Mouse (Mus musculus): ENCODE data around the gene Zfp944. TPM values are rescaled to one million over a fixed set of nuclear protein-coding genes. Genes with fewer than 3 reads are reported as not detected.

The Zfp944 gene
- polyA plus RNA-seq (2014; fragmentation: Illumina TruSeq; extraction: RNeasy Lipid Tissue Mini Kit (QIAGEN cat#74804); ENCODE audit: low read depth, low replicate concordance) = 7.6 TPM

DNA sequence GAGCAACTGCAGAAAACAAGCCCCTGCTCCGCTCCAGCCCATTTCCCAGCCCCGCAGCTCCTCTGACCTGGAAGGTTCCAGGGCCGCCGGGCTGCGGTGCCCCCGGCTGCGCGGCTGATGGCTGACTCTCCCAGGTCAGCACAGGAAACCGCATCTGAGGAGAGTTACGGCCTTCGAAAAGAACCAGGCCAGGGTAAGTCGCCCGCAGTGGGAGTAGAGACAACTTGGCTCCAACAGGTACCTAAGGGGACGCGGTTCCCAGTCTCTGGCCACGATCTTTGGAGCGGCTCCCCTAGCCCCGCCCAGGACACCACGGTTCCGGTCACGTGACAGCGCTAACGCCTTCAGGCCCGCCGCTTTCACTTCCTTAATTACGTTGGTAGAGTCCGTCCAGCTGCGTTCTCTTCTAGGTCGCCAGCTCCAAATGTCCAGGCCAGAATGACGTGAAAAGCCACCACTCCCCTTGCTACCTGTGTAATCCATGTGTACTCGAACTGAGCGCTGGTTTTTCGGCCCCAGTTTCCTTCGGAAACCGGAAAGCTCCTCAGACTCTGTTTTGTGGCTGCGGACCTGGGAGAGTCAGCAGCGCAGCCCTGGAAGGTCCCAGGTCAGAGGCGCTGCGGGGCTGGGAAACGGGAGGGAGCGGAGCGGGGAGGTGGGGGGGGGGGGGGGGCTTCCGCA, at the start of gene Zfp944, which contains the start of gene Zfp758:
Gene Zfp944 (minus strand): TSS at position 300 of the 681 bp plus-strand sequence.
Gene Zfp758 (plus strand): TSS at position 353 of the 681 bp plus-strand sequence.

DNA sequence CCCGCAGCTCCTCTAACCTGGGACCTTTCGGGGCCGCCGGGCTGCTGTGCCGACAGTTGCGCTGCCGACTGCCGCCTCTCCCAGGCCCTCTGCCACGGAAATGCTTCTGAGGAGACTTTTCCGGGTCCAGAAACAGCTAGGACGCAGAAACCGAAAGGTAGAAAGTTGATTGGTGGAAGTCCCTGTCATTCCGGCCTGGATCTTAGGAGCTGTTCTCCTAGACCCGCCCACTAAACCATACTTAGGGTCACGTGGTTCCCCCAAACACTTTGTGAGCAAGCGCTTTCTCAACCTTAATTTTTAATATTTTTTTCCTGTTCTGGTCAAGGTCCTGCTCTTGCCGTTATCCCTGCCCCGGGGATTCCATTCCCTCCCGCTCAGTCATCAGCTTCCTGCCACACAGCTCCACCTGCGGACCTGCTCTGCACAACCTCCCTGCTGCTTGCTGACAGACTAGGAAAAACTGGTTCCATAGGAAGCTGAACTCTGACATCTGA, 46.4 kb downstream of the Zfp944 start, which contains the start of gene CT030661.1:
Gene CT030661.1 (minus strand): TSS at position 108 of the 497 bp plus-strand sequence.

Other genes starting within 250 kb of the Zfp944 start
- 0.55 TPM for gene Zfp947, start 195.2 kb downstream of the Zfp944 start, polyA plus RNA-seq (2014; fragmentation: Illumina TruSeq; extraction: RNeasy Lipid Tissue Mini Kit (QIAGEN cat#74804); ENCODE audit: low read depth, low replicate concordance)
- 2.5 TPM for gene Zfp994, start 135.8 kb downstream of the Zfp944 start, polyA plus RNA-seq (2014; fragmentation: Illumina TruSeq; extraction: RNeasy Lipid Tissue Mini Kit (QIAGEN cat#74804); ENCODE audit: low read depth, low replicate concordance)
- 8.4 TPM for gene CT030661.1, start 46.6 kb downstream of the Zfp944 start, polyA plus RNA-seq (2014; fragmentation: Illumina TruSeq; extraction: RNeasy Lipid Tissue Mini Kit (QIAGEN cat#74804); ENCODE audit: low read depth, low replicate concordance)
- 9.5 TPM for gene Zfp758, start 53 bp upstream of the Zfp944 start, polyA plus RNA-seq (2014; fragmentation: Illumina TruSeq; extraction: RNeasy Lipid Tissue Mini Kit (QIAGEN cat#74804); ENCODE audit: low read depth, low replicate concordance)
- 5.1 TPM for gene Zfp946, start 62.8 kb upstream of the Zfp944 start, polyA plus RNA-seq (2014; fragmentation: Illumina TruSeq; extraction: RNeasy Lipid Tissue Mini Kit (QIAGEN cat#74804); ENCODE audit: low read depth, low replicate concordance)
- not detected for gene Vmn2r111, start 212.1 kb upstream of the Zfp944 start, polyA plus RNA-seq (2014; fragmentation: Illumina TruSeq; extraction: RNeasy Lipid Tissue Mini Kit (QIAGEN cat#74804); ENCODE audit: low read depth, low replicate concordance)
- gene Vmn2r112, start 239.6 kb upstream of the Zfp944 start, polyA plus RNA-seq (2014; fragmentation: Illumina TruSeq; extraction: RNeasy Lipid Tissue Mini Kit (QIAGEN cat#74804); ENCODE audit: low read depth, low replicate concordance) = not detected